Mouse (Mus musculus) brain, adult 2 months (tissue): ENCODE data around the gene Hsp90ab1.

Source experiments
- DNase-seq: peaks from one replicate; pipeline ENCODE4 v3.0.0; 2011; ENCODE audit warnings: low read depth, low spot score

Gene Hsp90ab1

GRCm38 (mm10) chr17:45596631-45597396 lies 23.7 kb upstream of the Hsp90ab1 start:
- DNase-seq = peak; percentile 86

- peak; percentile 73 for DNase-seq
Measured at GRCm38 (mm10) chr17:45595736-45596390, 22.8 kb upstream of the Hsp90ab1 start.

GRCm38 (mm10) chr17:45594881-45595735 lies 22.0 kb upstream of the Hsp90ab1 start:
- DNase-seq = peak; percentile 70

GRCm38 (mm10) chr17:45594195-45594594 lies 21.1 kb upstream of the Hsp90ab1 start:
- no peak for DNase-seq

- DNase-seq = no peak
Measured at GRCm38 (mm10) chr17:45593479-45593878, 20.4 kb upstream of the Hsp90ab1 start.

GRCm38 (mm10) chr17:45592606-45593431 lies 19.7 kb upstream of the Hsp90ab1 start:
- no peak for DNase-seq

- peak; percentile 74 for DNase-seq
Measured at GRCm38 (mm10) chr17:45591701-45592605, 18.9 kb upstream of the Hsp90ab1 start.

GRCm38 (mm10) chr17:45590410-45590809 lies 17.3 kb upstream of the Hsp90ab1 start:
- no peak for DNase-seq

GRCm38 (mm10) chr17:45589844-45590243 lies 16.8 kb upstream of the Hsp90ab1 start:
- no peak for DNase-seq

- DNase-seq = peak; percentile 68
Measured at GRCm38 (mm10) chr17:45589236-45589635, 16.2 kb upstream of the Hsp90ab1 start.

GRCm38 (mm10) chr17:45588370-45588769 lies 15.3 kb upstream of the Hsp90ab1 start:
- no peak for DNase-seq

GRCm38 (mm10) chr17:45586449-45586837 lies 13.4 kb upstream of the Hsp90ab1 start:
- DNase-seq = no peak

GRCm38 (mm10) chr17:45585725-45586448 lies 12.8 kb upstream of the Hsp90ab1 start:
- no peak for DNase-seq

- DNase-seq = peak; percentile 84
Measured at GRCm38 (mm10) chr17:45584939-45585678, 12.0 kb upstream of the Hsp90ab1 start.

GRCm38 (mm10) chr17:45584096-45584896 lies 11.2 kb upstream of the Hsp90ab1 start:
- DNase-seq = peak; percentile 87

- peak; percentile 64 for DNase-seq
Measured at GRCm38 (mm10) chr17:45582715-45583355, 9.8 kb upstream of the Hsp90ab1 start.

- DNase-seq = no peak
Measured at GRCm38 (mm10) chr17:45582188-45582587, 9.1 kb upstream of the Hsp90ab1 start.
